Mouse (Mus musculus): ENCODE data around the gene Lipt2. TPM values are rescaled to one million over a fixed set of nuclear protein-coding genes. Genes with fewer than 3 reads are reported as not detected.

Lipt2 gene
- total RNA-seq, 4 experiments from 2014 or later, result 4.1 to 5.6 (median 4.5) TPM

DNA sequence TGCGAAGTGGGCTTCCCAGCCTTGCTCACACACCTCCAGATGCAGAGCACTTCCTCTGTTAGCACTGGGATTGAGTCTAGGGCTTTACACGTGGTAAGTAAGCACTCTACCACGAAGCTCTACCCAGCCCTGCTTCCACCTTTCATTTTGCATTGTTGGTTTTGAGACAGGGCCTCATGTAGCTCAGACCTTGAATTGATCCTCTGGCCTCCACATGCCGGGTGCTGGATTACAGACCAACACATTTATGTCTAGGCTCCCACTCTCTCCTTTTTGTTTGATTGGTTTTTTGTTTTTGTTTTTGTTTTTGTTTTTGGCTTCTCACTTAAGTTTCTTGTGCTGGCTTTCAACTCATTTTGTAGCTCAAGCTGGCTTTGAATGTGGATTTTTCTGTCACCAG lies 11.7 kb downstream of the Lipt2 start:
- no peak for DNase-seq (ENCODE audit: low spot score in 2 of 2)

DNA sequence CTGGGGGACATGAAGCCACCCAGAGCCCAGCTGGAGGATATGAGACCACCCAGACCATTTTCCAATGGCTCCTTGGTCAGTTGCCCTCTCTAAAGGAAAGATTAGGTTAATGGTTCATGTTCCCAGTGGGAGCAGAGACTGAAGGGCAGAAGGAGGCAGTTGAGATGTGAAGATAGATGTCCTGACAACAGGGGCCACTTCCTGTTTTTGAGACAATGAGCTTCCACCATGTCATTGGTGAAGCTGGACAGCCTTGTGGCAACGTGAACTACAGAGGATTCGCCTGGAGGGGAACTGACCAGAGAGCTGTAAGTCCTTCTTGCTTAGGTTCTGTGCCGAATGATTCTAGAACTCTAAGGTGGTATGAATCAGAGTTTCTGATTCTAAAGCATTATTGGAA lies 17.2 kb downstream of the Lipt2 start, which contains the start of gene Kcne3:
Kcne3 (plus strand) TSS at position 234 of the 400 bp plus-strand sequence.
- no peak for DNase-seq (ENCODE audit: low spot score in 2 of 2)

GRCm38 (mm10) chr7:100178016-100178890 lies 19.2 kb downstream of the Lipt2 start:
- peak in 1 of 2 experiments; percentile 22 for DNase-seq (ENCODE audit: low spot score in 2 of 2)

- DNase-seq (ENCODE audit: low spot score in 2 of 2), result no peak
These were observed 19.8 kb downstream of the Lipt2 start for GRCm38 (mm10) chr7:100178891-100179233.

DNA sequence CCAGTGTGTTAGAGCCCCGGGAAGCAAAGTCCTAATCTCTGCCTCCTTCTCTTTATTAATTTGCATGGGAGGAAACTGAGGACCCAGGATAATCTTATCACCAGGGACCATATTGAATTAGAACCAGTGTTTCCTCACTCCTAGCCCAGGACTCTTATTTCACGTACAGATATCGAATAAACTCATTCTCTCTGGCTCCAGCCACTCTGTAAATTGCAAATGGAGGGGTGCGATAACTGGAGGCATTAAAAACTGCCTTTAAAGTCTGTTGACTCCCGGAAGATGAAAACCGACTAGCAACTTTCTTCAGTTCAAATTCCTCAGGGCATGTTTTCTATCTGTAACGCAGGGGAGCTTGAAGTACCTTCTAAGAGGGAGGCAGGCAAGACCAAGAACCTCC lies 20.3 kb downstream of the Lipt2 start:
- no peak for DNase-seq (ENCODE audit: low spot score in 2 of 2)

DNA sequence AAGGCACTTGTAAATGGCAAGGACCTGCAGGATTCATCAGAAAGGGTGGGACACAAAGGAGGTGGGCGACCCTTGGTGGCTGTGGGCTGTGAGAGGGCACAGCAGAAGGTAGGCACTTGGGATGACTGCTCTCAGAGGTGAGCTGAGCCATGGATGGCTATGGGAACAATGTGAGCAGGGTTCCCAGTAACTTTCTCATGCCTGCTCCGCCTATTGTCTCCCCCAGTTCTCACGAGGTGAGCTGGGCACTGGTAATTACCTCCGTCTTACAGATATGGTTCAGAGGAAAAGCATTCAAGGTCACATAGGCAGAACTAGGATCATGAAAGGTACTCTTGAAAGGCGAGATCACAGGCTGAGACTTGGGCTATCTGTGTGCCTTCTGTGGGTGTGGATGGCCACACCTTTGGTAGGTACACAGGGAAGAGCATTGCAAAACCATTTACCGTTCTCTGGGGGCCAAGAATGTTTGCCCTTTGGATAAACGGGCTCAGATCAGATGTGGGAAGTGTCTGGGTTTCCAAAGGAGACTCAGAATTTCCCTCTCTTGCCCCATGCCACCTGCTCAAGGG lies 20.8 kb downstream of the Lipt2 start:
- DNase-seq (ENCODE audit: low spot score in 2 of 2), result no peak

DNA sequence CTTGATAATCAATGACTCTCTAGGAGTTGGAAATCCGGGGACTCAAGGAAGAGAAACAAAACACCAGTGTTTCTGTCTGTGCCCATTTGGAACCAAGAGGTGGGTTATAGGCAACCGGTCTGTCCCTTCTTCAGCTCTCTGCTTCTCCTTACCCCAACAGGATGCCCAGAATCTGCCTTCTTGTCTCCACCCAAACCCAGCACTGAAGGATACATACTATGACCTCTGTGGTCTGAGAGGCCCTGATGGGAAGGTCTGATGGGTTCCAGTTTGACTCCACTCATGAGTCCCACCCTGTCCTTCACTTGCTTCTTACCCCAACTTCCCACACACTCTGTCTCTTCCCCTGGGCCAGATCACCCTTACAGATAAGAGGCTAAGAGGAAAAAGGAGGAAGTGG lies 22.1 kb downstream of the Lipt2 start:
- DNase-seq (ENCODE audit: low spot score in 2 of 2), result no peak

- no peak for DNase-seq (ENCODE audit: low spot score in 2 of 2)
These were observed 22.5 kb downstream of the Lipt2 start for GRCm38 (mm10) chr7:100181614-100182013.

DNA sequence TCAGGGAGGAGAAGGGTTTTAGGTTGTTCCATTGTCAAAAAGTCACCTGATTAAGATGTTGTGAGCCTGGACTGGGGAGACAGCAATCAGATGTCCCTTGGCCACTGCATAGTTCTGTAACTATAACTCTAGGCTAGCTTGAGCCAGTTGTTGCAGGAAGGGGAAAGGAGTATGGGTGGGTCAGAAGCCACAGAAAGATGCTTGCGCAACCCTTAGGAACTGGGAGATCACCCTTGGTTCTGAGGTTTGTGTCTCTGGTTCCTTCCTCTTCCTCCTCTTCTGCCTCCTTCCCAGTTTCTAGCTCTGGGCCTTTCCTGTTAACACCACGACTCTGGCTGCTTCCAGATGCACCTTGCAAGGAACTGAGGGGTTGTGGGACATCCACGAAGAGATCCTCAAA lies 23.3 kb downstream of the Lipt2 start:
- DNase-seq (ENCODE audit: low spot score in 2 of 2), result no peak

- DNase-seq (ENCODE audit: low spot score in 2 of 2), result no peak
These were observed 28.5 kb downstream of the Lipt2 start for GRCm38 (mm10) chr7:100187601-100188000.

GRCm38 (mm10) chr7:100190167-100190566 lies 31.1 kb downstream of the Lipt2 start:
- DNase-seq (ENCODE audit: low spot score in 2 of 2), result no peak

- DNase-seq (ENCODE audit: low spot score in 2 of 2), result peak in 1 of 2 experiments; percentile 24
These were observed 31.7 kb downstream of the Lipt2 start for GRCm38 (mm10) chr7:100190778-100191177.

DNA sequence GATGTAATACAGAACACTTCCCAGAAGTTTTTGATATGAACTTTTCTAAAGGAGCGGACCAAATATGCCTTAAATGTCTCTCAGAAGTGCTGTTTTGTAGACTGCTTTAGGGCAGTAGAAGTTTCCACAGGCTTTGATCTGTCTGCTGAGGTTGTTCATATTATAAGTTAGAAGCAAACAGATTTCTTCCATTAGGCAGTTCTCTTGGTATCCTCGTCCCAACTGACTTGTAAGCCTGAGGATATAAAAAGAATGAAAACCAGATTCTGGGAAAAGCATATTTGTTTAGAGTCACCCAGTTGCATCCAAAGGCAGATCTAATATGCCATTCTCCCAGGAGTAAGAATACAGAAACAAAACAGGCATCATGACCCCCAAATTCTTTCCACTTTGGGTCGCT lies 42.1 kb downstream of the Lipt2 start:
- DNase-seq (ENCODE audit: low spot score in 2 of 2), result no peak

- DNase-seq (ENCODE audit: low spot score in 2 of 2), result peak in 1 of 2 experiments; percentile 34
These were observed 44.5 kb downstream of the Lipt2 start for GRCm38 (mm10) chr7:100203616-100204015.

- DNase-seq (ENCODE audit: low spot score in 2 of 2), result no peak
These were observed 45.8 kb downstream of the Lipt2 start for GRCm38 (mm10) chr7:100204871-100205270.

- DNase-seq (ENCODE audit: low spot score in 2 of 2), result no peak
These were observed 47.1 kb downstream of the Lipt2 start for GRCm38 (mm10) chr7:100206144-100206543.

DNA sequence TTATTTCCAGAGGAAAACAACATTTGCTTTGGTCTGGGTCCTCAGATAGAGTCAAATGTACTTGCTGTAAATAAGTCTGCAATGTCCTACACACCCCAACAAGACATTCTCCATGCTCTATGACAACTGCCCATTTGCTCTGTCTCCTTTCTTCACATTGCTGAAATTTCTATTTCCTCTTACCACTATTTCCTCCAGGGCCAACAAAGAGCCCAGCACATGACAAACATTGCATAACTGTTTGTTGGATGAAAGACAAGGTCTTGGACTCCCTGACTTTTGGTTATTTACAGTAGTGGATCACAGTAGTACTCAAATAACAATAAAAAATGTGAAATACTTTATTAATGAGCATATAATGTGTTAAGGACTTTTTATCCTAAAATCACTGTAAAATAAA lies 48.8 kb downstream of the Lipt2 start:
- no peak for DNase-seq (ENCODE audit: low spot score in 2 of 2)

Other genes with a start within 250 kb of the Lipt2 start
- gene Rnf169, start 178.8 kb upstream of the Lipt2 start, total RNA-seq (2022), result 1 to 10 TPM; 5.3 to 6.3 (median 5.5) TPM
- 1 to 10 TPM; 1.0 to 1.5 (median 1.2) TPM for gene Chrdl2, start 153.1 kb upstream of the Lipt2 start, total RNA-seq (2022)
- 1 to 10 TPM; 4.2 to 6.6 (median 5.0) TPM for gene Pold3, start 37.7 kb upstream of the Lipt2 start, total RNA-seq (2022)
- gene Kcne3, start 17.2 kb downstream of the Lipt2 start, total RNA-seq (2022), result 1 to 10 TPM in 1 of 4 experiments, under 1 TPM in 2, not detected in 1; 0.29 to 1.0 (median 0.89) TPM
- gene Pgm2l1, start 68.1 kb downstream of the Lipt2 start, total RNA-seq (2022), result 10 to 100 TPM; 22.7 to 24.6 (median 24.0) TPM
- under 1 TPM in 1 of 4 experiments, not detected in 3; 0.12 TPM for gene P4ha3, start 126.2 kb downstream of the Lipt2 start, total RNA-seq (2022)
- 1 to 10 TPM; 5.2 to 5.8 (median 5.5) TPM for gene C2cd3, start 213.0 kb downstream of the Lipt2 start, total RNA-seq (2022)
- 10 to 100 TPM; 20.4 to 30.2 (median 24.2) TPM for gene Ppme1, start 213.0 kb downstream of the Lipt2 start, total RNA-seq (2022)

Data from gastrocnemius, adult 8-10 months (tissue).